Mouse (Mus musculus) olfactory bulb, adult 2 months (tissue): ENCODE measurements around the gene Mypn.

Experiments used
- CTCF ChIP-seq: fragments of 200-500 bp; IDR thresholded peaks from 2 replicates; pipeline ENCODE4 v1.5.1; 2012; ENCODE audit warnings: low read depth, mild to moderate bottlenecking, low read length, moderate library complexity; ENCODE audit not compliant: insufficient read depth
- POLR2A ChIP-seq: fragments of 200-500 bp; IDR thresholded peaks from 2 replicates; pipeline ENCODE4 v1.6.1; 2012; ENCODE audit warnings: mild to moderate bottlenecking, low read depth, low read length, moderate library complexity; ENCODE audit not compliant: insufficient read depth

DNA sequence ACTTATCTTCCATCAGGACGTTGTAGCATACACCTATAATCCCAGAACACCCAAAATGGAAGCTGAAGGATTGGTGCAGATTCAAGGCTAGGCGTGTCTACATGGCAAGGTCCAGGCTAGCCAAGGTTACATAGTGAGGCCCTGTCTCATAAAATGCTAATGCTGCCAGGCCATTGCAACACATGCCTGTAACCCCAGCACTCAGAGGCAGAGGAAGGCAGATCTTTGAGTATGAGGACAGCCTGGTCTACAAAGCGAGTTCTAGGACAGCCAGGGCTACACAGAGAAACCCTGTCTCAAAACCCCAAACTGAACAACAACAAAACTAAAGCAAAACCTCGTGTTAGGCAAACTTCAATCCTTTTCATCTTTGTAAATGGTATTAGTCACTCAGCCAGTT is 34.3 kb upstream of the Mypn start:
- TF ChIP-seq POLR2A, result no peak
- no peak for TF ChIP-seq CTCF
